Mouse (Mus musculus) adrenal gland, postnatal 10 days (tissue): ENCODE results near the gene Copb2. TPM values are rescaled to one million over a fixed set of nuclear protein-coding genes. Genes with fewer than 3 reads are reported as not detected.

Experiments
- DNase-seq: peaks from one replicate; pipeline ENCODE4 v3.0.0; 2021; ENCODE audit warnings: mixed read lengths
- long read RNA-seq, 2 experiments: library from polyadenylated mRNA; stranded (forward); transcript quantifications; one replicate each; pipeline ENCODE4 v2.0.0; 2021
- total RNA-seq, 2 experiments: library from RNA; stranded (reverse); gene quantifications; 2 replicates each; pipeline ENCODE4 v1.2.3; 2021

Gene Copb2
- 100 to 1,000 TPM; 111 to 114 TPM for total RNA-seq
- long read RNA-seq, experiment 1, transcript Copb2-201 (22 exons, 3,050 nt) = major isoform, 74 of 132 reads
- long read RNA-seq, experiment 1, partial matches to known transcripts = 41 of 132 reads
- long read RNA-seq, experiment 1, other reads (novel, unspliced or antisense) = 17 of 132 reads
- long read RNA-seq, experiment 2, transcript Copb2-201 (22 exons, 3,050 nt) = major isoform, 73 of 87 reads
- long read RNA-seq, experiment 2, partial matches to known transcripts = 11 of 87 reads
- long read RNA-seq, experiment 2, other reads (novel, unspliced or antisense) = 3 of 87 reads

DNA sequence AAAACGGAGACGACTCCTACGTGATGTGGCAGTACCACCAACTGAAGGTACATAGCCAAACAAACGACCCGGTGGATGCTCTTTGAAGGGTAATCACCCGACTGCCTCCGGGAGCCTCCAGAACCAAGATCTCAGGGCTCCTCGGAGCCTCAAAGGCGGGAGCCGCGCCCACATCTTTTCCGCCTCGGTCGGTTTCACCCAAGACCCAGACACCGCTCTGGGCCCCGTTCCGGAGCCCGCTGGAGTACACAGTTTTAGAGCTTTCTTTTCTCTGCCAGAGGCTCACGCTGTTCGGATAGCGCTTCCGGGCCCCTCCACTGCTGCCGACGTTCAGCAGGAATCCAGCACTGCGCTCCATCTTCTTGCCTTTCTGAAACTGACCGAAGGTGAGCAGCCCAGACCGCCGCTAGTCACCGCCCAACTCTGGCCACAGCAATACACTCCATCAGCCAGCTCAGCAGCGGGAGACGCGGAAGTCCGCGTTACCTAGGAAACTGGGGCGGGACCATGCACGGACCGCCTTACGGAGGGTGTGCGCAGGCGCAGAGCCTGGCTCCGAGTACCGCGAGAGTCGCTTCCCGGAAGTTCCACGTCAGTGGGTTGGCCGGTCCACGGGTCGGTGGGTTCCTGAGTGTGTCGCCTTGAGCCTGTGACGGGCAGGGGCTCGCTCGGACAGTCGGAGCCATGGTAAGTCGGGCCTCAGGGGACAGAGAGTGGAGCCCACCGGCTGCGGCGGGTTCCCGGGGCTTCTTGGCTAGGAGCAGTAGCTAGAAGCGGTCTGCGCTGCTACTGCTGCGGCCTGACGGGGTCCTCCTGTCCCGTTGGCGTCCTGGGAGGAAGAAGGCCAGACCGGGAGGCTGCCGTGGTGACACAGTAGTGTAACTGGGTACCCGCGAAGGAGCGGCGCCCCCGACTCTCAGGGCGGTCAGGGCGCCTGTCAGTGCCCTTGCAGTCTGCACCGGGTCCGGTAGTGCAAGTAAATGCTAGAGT, at the start of gene Copb2:
Copb2 (plus strand) TSS at position 585 of the 990 bp plus-strand sequence.
- peak; percentile 99 for DNase-seq

DNA sequence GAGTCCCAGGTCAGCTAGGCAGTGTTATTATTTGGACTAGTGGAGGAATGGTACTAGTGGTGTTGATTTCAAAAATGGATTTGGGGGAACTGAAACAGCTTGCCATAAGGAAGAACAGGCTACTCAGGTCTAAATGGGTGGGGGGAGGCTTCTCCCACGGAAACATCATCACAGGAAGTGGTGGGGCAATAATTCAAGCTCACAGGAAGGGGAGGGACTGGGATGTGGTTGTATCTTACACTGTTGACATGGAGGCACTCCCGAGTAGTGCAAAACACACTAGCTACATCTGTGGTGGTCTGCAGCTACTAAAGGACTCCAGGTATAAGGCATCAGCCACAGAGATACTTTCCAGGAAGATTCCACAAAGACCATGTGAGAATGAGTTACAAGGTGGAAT, 39.6 kb upstream of the Copb2 start:
- no peak for DNase-seq

DNA sequence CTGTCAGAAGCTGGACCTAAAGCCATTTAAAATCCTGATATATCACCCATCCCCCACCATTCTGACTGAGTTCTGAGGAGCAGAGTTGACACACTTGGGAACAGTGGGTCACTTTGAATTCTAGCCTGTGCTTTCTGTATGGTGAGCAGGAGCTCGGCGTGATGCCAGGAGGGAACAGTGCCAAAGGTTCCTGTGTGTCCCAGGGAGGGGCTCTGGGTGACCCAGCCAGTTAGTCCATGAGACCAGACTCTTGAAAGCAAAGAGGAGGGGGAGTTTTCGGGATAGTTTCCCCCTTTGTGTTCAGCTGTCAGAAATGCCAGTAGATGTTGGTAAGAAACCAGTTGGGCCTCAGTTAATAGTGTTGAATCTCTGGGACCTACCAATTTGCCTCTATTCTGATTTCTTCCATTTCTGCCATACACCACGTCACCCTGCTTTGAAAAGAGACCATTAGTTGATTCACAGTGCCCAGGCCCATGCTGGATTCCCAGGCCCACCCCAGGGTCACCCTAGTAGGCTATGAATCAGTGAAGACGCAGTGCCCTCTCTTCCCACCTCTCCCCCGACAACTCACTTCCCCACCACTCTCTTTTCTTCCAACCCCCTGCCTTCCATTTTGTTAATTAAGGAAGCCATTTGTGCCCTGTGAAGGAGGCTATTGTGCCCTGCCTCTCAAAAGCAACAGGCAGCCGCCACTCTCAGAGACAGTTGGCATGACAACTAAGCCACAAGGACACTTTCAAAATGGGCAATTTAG, 38.6 kb upstream of the Copb2 start:
- peak; percentile 18 for DNase-seq

DNA sequence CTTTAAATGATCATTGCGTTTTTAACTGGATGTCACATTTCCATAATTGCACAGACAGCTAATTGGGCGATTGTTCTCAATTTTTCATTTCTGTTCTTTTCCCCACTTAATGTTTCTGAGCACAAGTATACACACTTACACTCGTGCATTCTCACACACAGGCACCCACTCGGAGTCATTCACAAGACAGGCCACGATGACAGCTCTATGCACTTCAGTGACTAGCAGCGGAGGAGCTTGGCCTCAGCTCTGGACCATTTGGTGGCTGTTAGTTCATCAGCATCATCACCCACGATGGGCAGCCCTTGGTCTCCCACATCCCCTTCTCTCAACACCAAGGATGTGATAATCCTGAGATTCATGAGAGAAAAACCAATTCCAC, 38.0 kb upstream of the Copb2 start:
- no peak for DNase-seq

DNA sequence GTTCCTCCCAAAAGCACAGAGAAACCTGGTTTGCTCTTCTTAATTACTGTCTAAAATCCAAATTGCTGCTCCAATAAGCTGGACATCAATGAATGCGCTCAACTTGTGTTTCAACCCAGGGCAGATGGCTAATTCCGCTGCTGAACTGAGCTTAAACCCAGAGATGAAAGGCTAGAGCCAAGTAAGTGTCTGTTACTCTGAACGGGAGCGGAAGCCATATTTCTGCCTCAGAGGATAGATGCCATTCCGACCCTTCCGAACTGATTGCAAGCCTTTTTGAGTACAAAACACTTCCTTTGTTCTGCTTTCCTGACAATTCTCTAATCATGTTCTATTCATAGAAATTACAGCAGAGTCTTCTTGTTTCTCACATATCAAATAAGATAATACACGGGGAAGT, 36.3 kb upstream of the Copb2 start:
- no peak for DNase-seq

DNA sequence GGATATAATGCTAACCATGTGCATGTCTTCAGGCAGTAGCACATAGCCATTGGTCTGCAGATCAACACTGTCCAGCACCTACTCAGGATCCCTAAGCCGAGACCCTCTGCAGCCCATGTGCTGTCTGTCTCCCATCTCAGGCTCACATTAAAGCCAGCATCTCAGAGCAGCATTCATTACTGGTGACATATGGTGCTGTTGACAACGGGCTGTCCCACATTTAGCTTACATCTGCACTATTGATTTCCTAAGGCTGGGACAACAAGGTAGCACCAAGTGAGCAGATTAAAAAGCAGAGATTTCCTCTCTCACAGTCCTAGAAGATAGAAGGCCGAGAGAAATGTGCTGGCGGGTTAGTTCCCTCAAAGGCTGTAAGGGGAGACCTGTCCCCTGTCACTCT, 33.7 kb upstream of the Copb2 start:
- no peak for DNase-seq

DNA sequence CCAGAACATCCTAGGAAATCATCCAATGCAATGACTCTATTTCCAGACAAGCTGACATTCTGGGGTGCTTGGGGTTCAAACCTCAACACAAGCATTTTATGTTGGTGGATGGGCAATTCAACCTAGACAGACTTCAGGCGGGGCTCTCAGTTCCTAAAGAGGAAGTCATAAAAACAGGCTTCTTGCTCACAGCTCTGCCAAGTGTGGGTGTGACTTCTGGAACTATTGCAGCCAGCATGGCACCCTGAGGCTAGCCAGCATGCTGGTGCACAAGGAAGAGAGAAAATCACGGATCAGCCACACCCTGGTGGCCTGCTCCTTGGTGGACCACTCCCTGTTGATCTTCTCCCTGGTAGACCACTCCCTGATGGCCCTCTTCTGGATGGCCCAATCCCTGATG, 32.5 kb upstream of the Copb2 start:
- no peak for DNase-seq

DNA sequence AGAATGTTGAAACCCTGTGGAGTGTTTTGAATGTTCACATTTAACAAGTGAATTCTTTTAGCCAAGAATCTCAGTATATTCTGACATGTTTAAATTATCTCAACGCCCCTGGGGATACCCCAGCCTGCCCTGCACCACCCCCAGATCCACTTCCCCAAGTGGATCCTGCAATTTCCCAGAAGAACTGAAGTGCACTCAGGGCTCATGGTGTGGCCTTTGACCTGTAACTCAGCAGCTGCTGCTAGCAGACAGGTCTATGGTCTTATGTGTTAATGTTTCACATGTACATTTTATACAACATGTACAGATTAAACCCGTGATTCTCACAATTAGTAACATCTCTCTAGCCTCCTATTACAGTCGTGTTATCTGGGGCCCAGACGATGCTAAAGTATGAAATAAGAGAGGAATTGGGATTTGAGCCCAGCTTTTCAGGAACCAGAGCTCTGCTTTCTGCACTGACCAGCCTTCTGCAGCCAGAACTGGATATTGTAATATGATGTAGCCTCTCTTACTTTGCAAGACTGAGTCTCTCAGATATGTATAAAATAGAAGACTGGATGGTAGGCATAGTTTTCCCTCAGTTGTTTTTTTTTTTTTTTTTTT, 28.7 kb upstream of the Copb2 start:
- DNase-seq = no peak

DNA sequence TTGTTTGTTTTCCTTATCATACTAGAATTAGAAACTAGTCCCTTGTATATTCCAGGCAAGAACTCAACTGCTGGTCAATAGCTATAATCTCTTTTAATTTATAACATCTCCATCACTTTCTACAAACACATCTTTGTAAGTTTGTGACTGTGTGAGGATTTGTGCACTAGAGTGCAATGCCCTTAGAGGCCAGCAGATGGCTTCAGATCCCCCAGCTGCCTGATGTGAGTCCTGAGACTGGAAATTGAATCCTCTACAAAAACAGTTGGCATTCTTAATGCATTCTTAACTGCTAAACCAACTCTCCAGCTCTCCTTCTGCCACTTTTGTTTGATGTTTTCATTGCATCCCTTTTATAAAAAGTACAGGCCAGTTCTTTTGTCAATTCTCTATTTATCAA, 27.8 kb upstream of the Copb2 start:
- no peak for DNase-seq

DNA sequence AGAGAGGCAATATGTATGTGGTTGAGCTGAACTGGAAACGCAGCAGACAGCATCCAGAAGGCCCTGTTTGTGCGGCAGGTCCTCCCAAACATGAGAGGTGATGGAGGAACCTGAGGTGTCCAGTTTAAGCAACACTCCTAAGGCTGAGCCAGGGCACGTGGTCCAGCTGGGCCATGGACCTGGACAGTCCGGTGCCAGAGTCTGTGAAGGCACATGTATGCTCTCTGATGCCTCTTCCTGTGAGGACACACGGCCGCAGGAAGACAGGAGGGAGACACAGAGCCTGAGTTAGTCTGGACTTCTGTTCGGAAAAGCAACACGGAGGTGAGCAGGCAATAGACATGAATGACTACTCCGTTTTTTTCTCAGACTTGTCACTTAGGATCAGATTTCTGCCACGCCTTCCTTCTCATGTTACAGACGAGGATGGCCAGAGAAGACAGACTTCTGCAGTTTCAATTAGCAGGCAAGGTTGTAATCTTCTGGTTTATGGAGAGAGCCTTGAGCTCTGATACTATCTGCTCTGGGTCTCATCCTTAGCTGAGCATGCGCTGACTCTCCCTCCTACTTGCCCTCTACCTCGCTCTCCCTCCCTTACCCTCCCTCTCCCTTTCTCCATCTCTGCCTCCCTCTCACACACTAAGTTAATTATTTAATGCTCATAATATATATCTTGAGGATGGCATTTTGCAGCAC, 25.4 kb upstream of the Copb2 start:
- peak; percentile 14 for DNase-seq

DNA sequence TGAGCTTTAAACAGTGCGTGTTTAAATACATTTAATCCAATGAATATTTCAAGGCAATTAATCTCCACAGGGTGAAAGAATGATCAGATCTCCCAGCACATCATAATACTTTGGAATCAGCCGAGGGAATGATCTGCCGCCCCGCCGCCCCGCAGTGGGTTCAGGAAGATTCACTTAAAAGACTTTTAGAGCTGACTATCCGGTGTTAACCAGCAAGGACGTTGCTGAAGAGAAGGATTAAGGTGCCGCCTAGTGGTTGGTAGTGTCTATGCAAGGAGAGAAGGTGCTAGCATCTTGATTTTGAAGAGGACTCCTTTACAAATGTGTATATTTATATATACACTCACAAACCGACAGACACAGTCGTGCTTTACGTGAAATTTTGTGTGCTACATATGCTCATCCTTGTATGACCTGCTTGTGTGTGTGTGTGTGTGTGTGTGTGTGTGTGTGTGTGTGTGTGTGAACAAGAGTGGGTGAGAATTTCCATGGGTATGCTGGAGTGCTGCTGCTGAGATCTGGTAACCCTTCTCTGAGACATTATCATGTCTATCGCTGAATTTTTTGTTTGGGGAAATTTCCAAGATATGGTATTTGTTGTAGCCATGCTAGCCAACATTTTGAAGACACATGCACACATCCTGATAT, 24.7 kb upstream of the Copb2 start:
- DNase-seq = peak; percentile 78

DNA sequence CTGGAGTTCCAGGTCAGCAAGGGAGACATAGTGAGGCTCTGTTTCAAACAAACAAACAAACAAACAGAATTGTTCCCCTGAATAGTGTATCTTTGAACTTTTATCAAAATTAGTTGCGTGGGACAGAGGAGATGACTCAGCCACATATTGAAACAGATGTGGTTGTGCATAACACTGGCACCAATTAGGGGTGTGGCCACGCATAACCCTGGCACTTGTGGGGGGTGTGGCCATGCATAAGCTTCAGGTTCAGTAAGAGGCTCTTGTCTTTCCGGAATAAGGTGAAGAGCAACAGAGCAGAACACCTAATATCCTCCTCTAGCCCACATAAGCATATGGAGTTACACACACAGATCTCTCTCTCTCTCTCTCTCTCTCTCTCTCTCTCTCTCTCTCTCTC, 19.5 kb upstream of the Copb2 start:
- DNase-seq = no peak

DNA sequence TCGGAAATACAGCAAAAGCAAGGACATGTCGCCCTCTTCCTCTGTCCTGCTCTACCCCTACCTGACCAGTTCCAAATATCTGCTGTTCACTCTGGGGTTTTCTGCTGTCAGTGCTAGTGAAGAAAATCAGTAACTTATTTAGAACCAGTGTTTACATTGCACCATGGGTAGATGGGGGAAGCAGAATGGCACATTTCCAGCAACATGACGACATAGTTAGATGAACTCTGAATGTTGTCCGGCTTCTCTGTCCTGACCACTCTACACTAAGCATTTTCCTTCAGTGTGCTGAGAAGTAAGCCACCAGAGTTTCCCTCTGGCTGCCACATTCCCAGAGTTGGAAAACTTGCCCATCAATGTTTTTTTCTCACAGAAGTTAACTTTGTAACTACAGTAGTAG, 20.3 kb downstream of the Copb2 start:
- DNase-seq = peak; percentile 10

DNA sequence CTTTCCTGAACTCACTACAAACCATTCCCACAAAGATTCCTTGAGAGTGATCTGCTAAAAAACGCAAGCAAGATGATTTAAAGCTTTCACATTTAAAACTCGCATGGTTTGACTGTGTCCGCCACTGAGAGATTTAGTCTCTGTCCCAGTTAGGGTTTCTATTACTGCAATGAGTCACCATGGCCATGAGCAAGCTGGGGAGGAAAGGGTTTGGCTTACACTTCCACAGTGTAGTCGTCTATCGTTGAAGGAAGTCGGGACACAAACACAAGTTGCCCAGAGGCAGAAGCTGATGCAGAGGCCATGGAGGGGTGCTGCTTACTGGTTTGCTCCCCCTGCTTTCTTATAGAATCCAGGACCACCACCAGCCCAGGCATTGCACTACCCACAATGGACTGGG, 36.6 kb downstream of the Copb2 start:
- peak; percentile 18 for DNase-seq

DNA sequence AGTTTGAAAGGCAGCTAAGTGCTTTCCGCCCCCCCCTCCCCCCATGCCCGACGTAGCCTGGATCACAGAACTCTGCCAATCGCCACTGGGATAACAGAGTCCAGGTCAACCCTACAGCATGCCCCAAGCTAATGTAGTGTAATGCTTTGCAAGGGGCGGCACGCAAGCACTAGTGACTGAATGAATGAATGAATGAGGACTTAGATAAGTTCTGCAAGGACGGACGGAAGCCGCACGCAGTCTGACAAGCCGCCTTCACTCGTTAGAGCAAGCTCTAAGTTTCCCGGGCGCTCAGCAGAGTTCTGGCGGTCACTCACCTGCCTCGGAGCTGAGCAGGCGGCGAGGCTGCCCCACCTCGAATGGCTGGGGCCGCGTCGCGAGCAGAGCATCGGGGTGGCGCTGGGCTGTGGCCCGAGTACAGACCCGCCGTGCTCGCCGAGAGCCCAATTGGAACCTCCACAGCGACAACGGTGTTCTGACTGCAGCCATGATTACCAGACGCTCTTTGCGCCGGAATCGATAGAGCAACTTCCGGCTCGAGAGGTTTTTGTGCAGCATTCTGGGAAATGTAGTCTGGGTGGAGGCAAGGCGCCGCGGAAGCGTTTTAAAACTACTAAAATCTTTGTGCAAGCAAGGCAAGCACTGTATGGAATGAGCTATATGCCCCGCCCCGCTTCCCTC, 37.8 kb downstream of the Copb2 start, which contains the start of gene Mrps22:
Mrps22 (minus strand) TSS at position 505 of the 681 bp plus-strand sequence.
- peak; percentile 86 for DNase-seq

DNA sequence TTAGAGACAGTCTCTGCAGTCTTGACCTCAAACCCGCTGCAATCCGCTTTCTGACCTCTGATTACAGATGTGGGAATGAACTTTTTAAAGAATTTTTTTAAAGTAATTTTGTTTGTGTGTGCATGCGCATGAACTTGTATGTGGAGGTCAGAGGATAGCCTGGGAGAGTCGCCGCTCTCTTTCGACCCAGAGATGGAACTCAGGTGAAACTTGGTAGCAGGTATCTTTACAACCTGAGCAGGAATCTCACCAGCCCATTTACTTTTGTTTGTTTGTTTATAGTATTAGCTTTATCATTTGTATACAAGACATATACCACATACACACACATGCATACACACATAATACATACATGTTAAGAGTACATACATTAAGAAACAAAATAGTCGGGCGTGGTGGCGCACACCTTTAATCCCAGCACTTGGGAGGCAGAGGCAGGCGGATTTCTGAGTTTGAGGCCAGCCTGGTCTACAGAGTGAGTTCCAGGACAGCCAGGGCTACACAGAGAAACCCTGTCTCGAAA, 38.4 kb downstream of the Copb2 start:
- no peak for DNase-seq

DNA sequence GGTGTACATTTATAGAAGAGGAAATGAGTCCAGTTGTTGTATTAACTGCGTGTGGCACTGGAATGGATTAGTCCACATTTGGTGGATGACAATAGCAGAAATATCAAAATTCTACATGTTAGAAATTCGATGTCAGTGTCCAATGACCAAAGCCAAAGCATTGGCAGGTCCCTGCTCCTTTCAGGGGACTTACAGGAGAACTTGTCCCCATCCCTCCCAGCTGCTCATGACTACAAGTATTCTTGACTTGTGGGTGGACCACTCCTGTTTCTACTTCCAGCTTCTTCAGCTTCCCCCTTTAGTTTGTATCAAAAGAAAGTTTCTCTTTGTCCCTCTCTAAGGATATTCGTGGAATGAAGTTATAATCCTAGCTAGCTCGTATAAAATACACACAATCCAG, 41.4 kb downstream of the Copb2 start:
- no peak for DNase-seq

DNA sequence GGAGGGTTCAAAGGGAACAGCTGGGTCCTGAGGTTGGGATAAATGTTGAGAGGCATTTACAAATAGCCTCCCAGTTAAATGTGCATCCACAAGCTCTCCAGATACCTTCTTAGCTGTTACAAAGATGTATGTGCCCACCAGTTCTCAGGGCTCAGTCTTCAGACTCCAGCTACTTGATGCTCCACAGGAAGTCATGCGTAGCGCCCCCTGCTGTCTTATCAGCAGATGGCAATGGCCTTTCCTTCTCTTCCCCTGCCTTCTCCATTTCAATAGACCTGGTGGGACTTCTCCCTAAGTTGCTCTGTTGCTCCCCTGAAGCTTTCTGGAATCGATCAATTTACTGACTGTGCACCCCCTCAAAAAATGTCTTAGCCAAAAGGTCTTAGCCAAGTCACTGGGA, 65.0 kb downstream of the Copb2 start:
- no peak for DNase-seq

DNA sequence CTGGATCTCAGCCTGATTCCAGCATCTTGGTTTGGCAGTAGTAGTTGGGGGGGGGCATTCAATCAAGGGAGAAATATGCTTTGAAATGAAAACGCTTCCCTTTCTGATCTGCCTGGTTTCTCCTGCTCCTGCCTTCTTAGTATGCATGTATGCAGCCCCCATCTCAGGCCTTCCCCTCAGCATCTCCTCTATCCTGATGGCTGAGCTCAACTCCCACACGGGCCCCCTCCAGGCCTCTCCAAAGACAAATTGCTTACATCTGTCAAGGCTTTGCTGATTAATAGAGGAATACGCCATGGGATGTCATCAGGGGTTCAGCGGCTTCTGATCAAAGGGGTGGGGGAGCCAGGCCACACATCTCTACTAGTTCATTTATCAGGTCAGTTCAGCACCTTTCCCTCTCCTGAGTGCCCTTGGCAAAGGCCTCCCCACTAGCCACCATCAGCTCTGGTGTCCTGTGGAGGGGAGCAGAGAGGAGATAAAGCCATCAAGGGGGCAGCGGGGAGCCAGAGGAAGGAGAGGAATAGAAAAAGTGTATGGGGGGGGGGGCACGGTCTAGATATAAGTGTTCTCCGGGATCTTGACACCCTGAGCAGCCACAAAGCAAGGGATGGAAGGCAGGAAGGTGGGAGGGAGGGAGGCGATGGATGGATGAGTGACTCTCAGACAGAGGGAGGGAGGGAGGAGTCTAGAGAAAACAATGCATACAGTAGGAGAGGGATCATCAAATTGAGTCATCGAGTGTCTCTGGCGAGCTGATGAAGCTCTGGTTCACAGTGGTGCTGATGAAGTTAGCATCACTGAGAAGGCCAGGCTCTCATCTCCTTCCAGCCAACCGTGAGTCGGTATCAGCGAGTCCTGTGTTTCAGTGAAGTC, 70.0 kb downstream of the Copb2 start:
- no peak for DNase-seq
